Mouse (Mus musculus) hindbrain, embryonic 10.5 days (tissue): ENCODE data around the gene Trpc1. TPM values are rescaled to one million over a fixed set of nuclear protein-coding genes. Genes with fewer than 3 reads are reported as not detected.

Experiments used
- DNase-seq: peaks from one replicate; pipeline ENCODE4 v3.0.0-alpha.2; 2017; ENCODE audit warnings: low spot score
- H3K27ac ChIP-seq: fragments of 300-500 bp; sonication (generic); 2 replicates; pipeline ENCODE4 v1.5.1; 2016; ENCODE audit warnings: mild to moderate bottlenecking, moderate library complexity
- H3K27me3 ChIP-seq: fragments of 300-500 bp; sonication (generic); 2 replicates; pipeline ENCODE4 v1.6.1; 2016; ENCODE audit warnings: mild to moderate bottlenecking; ENCODE audit not compliant: poor library complexity, insufficient read depth, severe bottlenecking
- H3K36me3 ChIP-seq: fragments of 300-500 bp; sonication (generic); 2 replicates; pipeline ENCODE4 v1.6.1; 2016; ENCODE audit warnings: mild to moderate bottlenecking, moderate library complexity
- H3K4me1 ChIP-seq: fragments of 300-500 bp; sonication (generic); replicated peaks from 2 replicates; pipeline ENCODE4 v1.6.1; 2016; ENCODE audit warnings: mild to moderate bottlenecking
- H3K4me3 ChIP-seq: fragments of 300-500 bp; sonication (generic); 2 replicates; pipeline ENCODE4 v1.5.1; 2016; ENCODE audit warnings: mild to moderate bottlenecking, moderate library complexity
- H3K9me3 ChIP-seq: fragments of 300-500 bp; sonication (generic); 2 replicates; pipeline ENCODE4 v1.6.1; 2016; ENCODE audit warnings: mild to moderate bottlenecking, moderate library complexity
- WGBS: fragments of 180-500 bp; shearing (Covaris S2); methylation state at CpG from one replicate; pipeline ENCODE4 v1.1.7; 2016; 5-methylcytosine and 5-hydroxymethylcytosine counted together
- polyA plus RNA-seq: library from polyadenylated mRNA; unstranded; fragments of >200 nt; fragmentation: Nextera tagmentation; extraction: Ambion mirVana; gene quantifications from 2 replicates; pipeline ENCODE4 v1.2.1, GENCODE M21; 2016

Gene Trpc1
- polyA plus RNA-seq, 1 experiment from 2014 or later = 3.0 TPM

GRCm38 (mm10) chr9:95664290-95664989 is 85.7 kb downstream of the Trpc1 start:
- Histone ChIP-seq H3K4me3 (no peak overlapping the region), H3K9me3 (no peaks in the 10 kb centered on the region), H3K27me3 (no peaks in the 10 kb centered on the region), H3K36me3 (no peaks in the 10 kb centered on the region), H3K27ac (no peak overlapping the region), H3K4me1 (peaks cover 8% of the 10 kb centered on the region; the same call in 1 of the 2 replicates)
- 77% methylated on average over 10 of the region's 10 CpGs for WGBS
- no peak for DNase-seq

- H3K4me1 ChIP-seq = peaks cover 3% of the 10 kb centered on the region; the same call in 1 of the 2 replicates
- WGBS = 90% methylated on average over 2 of the region's 2 CpGs
Measured at GRCm38 (mm10) chr9:95657941-95658340, 92.2 kb downstream of the Trpc1 start.

More at GRCm38 (mm10) chr9:95657941-95658340, 92.2 kb downstream of the Trpc1 start:
- no peak for DNase-seq
- H3K36me3 ChIP-seq = no peaks in the 10 kb centered on the region
- no peak overlapping the region for H3K4me3 ChIP-seq
- no peaks in the 10 kb centered on the region for H3K9me3 ChIP-seq
- no peaks in the 10 kb centered on the region for H3K27me3 ChIP-seq
- H3K27ac ChIP-seq = no peak overlapping the region

Other genes with a start within 250 kb of the Trpc1 start
- gene U2surp, start 238.4 kb downstream of the Trpc1 start, polyA plus RNA-seq = 101 and 129 TPM in 2 replicates
- gene Paqr9, start 190.7 kb downstream of the Trpc1 start, polyA plus RNA-seq = 0.14 and 0.18 TPM in 2 replicates
- gene Pcolce2, start 112.8 kb downstream of the Trpc1 start, polyA plus RNA-seq = 1.6 and 2.8 TPM in 2 replicates
- 5.7 and 9.8 TPM in 2 replicates for gene Pls1, start 94.9 kb upstream of the Trpc1 start, polyA plus RNA-seq
- 15.8 and 19.6 TPM in 2 replicates for gene Atr, start 107.2 kb upstream of the Trpc1 start, polyA plus RNA-seq
- gene Xrn1, start 204.4 kb upstream of the Trpc1 start, polyA plus RNA-seq = 17.1 and 17.9 TPM in 2 replicates